Mouse (Mus musculus) lung, postnatal 36 days (tissue): ENCODE data around the gene Mei1.

ENCODE experiments used
- DNase-seq: peaks from one replicate; pipeline ENCODE4 v3.0.0; 2022; ENCODE audit warnings: mixed read lengths

The Mei1 gene

DNA sequence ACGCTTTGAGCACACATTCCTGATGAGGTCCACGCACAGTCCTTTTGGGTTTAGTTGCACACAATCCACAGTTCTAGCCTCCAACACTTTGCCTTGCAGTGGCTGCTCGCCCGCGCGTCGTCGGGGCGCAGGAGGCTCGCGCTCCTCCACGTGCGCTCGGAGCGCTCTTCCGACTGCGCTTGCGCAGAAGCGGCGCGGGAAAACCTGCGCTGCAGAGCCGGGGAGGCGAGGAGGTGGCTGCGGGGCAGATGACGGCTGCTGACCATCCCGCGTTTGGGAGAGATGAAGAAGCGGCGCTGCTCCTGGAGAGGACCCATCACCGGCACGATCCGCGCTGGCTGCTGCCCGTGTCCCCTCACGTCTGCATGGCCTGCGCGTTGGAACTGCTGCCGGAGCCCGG, at the start of gene Mei1:
TSS of gene Mei1 (plus strand) at position 99 of the 400 bp plus-strand sequence.
- DNase-seq = no peak

DNA sequence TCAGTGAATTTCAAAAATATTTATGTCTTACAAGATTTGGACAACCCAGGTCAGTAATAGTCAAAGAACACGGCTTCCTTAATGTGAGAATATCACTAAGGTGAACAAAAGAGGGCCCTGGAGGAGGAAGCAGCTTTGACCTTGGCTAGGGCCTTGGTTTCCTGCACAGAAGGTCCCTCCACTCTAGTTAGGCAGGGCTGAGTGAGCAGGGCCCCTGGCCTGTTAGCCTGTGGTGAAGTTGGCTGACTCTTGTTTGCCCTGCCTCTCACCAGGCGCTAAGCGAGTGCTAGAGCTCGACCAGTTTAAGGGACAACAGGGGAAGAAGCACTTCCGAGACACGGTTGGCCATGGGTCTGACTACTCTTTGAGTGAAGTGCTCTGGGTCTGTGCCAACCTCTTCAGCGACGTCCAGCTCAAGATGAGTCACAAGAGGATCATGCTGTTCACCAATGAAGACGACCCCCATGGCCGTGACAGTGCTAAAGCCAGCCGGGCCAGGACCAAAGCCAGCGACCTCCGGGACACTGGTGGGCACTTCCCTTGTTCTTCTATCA, 47.2 kb upstream of the Mei1 start:
- DNase-seq = peak; percentile 6

DNA sequence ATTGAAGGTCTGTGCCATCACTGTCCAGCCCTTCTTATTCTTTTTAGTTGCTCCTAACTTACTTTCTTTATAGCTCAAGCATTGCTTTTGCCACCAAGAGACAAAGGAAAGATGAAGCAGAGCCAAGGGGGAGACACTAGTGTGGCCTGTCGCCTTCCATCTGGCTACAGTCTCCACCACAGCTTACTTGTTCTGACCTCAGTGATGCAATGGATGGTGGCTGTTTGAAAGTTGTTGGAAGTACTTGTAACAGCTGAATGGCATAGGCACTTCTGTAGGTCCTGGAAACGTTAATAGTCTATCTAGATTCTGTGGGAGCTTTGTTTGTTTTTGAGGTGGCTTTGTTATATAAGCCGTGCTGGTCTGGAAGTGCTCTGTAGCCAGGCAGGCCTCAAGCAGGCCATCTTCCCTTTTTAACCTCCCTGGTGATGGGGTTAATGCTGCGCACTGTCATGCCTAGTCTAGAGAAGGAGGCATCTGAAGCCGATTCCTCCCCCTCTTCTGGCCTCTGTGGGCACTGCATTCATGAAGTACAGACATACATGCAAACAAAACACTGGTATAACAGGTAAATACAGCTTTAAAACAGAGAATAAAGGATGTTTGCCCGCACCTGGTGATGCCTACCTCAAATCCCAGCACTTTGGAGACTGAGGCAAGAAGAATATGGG, 45.7 kb upstream of the Mei1 start:
- no peak for DNase-seq

DNA sequence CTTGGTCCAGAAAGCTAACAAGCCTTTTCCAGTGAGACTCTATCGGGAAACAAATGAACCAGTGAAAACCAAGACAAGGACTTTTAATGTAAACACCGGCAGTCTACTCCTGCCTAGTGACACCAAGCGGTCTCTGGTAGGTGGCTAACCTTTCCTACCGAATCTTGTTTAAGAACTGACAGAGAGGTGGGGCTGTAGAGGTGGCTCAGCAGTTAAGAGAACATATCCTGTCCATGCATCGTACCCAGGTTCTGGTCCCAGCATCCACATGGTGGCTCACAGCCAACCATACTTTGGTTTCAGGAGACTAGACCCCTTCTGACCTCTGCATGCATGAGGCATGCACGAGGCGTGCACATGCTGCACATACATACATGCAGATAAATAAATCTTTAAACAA, 42.5 kb upstream of the Mei1 start:
- no peak for DNase-seq

DNA sequence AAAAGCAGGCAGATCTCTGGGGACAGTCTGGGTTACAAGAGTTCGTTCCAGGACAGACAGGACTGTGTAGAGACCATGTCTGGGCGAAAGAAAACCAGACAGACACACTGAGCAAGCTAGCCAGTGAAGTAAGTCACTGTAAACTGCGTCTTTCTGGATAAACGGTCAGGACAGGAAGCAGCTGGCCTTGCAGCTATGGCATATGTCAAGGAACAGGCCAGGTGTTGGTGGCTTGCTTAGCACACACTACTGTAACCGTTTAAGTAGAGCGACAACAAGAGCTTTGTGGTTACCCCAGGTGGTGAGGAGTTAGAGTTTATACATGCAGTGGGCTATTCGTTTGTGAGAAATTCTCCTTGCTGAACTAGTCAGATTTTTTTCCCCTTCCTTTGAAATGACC, 42.1 kb upstream of the Mei1 start:
- no peak for DNase-seq

DNA sequence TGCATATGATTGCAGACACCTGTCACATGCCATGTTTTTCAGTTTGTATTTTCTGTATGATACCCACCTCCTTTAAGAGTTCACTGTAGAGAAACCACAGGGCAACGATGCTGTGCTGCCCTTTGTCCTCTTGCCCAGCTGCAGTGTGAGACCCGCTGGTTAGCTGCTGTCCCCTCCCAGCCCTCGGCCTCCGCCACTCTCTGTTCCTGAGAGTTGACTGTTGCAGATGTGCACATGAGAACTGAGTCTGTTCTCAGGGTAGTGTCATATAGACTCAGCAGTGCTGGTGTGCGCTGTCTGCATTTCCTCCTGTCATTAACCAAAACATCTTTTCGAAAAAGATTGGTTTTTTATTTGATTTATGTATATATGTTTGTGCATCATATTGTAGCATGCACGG, 37.4 kb upstream of the Mei1 start:
- no peak for DNase-seq

DNA sequence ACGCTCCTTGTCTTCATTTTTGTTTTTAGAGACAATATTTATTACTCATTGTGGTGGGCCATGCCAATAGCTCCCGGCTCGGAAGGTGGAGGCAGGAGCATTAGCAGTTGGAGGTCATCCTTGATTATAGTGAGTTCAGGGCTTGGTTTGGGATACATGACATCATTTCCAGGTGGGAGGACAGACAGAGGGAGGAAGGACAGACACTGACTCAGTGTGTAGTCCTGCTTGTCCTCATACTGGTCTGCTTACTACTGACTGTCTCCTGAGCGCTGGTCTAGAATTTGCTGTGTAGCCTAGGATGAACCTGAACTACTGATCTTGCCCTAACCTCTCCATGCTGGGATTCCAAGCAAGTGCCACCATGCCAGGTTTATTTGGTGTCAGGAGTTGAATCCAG, 36.0 kb upstream of the Mei1 start, which contains the start of gene Desi1:
TSS of gene Desi1 (minus strand) at position 101 of the 400 bp plus-strand sequence.
- no peak for DNase-seq

DNA sequence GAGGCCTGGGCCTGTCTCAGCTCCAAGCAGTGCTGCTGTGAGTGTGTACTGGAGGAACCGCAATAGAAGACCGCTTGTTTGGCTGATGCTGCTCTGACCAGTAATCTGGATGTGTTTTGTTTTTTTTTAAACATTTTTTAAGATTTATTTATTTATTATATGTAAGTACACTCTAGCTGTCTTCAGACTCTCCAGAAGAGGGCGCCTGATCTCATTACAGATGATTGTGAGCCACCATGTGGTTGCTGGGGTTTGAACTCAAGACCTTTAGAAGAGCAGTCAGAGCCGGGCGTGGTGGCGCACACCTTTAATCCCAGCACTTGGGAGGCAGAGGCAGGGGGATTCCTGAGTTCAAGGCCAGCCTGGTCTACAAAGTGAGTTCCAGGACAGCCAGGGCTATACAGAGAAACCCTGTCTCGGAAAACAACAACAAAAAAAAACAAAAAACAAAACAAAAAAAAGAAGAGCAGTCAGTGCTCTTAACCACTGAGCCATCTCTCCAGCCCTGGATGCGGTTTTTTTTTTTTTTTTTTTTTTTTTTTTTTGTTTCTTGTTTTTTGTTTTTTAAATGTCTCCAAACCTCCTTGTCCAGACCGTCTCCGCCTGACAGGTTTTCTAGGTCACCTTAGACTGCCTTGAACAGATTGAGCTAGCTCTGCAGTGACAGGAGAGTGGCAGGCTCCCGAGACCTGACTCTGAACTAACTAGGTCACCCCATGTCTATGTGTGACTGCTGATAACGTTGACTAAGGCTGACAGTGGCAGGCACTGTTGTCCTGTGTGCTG, 33.7 kb upstream of the Mei1 start:
- peak; percentile 50 for DNase-seq

DNA sequence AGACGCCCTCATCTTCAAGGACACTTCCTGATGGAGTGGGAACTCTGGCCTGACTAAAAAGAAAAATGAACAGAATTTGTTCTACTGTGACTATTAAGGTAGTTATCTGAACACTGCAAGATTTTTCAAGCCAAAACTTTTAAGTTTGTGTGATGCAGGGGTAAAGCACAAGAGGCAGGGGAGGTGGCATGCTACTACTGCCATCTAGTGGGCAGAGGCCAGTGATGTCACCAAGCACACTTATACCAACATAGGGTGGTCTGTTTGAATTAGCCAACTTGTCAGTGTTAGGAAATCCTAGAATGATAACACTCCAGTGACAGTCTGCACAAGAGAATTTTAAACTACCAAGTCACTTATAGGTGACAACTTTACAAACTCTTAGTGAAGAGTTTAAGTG, 29.1 kb upstream of the Mei1 start:
- peak; percentile 64 for DNase-seq

DNA sequence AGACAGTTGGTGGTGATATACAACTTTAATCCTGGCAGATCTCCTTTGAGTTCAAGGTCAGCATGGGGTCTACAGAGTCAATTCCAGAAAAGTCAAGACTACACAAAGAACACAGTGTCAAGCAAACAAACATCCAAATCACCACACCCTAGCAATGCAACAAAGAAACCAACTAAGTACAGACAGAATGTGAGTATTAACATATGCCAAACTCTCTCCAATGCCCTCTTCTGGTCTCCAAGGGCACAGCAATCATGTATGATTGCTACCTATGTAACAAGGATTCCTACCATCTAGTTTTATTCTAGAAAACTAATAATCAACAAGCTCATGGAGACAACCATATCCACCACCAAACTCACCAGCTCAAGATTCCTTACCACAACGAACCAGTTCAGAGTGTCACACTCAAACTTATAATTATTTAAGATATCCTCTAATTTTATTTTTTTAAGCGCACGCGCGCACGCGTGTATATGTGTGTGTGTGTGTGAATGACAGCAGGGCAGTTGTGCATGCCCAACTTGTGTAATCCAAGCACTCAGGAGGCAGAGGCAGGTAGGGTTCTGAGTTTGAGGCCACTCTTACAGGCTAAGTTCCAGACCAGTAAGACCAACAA, 25.5 kb upstream of the Mei1 start:
- DNase-seq = peak; percentile 38

DNA sequence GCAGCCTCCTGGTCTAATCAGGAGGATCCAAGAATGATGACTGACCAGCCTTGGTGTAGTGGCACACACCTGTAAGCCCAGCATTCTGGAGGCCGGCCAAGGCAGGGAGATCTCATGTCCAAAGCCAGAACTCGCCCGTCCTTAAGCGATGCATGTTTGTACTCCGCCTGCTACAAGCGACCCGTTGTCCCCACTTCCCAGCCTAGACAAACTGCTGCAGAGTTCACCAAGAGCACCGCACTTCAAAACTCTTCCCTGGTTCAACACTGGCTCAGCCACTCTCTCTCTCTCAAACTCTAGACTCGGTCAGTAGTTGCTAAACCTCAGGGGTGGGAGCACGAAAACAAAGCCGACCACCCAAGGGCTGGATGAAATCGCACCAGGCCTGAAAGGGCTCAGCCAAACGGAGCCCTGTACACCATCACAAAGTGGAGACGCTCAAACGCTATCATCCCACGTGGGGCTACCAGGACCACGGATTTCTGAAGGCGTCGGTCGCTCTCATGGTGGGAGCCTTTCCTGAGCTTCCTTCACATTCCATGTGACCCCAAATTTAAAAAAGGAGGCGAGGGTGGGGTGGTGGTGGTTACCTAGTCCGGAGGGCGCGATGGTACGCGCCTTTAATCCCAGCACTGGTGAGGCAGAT, 23.4 kb upstream of the Mei1 start:
- peak; percentile 12 for DNase-seq

DNA sequence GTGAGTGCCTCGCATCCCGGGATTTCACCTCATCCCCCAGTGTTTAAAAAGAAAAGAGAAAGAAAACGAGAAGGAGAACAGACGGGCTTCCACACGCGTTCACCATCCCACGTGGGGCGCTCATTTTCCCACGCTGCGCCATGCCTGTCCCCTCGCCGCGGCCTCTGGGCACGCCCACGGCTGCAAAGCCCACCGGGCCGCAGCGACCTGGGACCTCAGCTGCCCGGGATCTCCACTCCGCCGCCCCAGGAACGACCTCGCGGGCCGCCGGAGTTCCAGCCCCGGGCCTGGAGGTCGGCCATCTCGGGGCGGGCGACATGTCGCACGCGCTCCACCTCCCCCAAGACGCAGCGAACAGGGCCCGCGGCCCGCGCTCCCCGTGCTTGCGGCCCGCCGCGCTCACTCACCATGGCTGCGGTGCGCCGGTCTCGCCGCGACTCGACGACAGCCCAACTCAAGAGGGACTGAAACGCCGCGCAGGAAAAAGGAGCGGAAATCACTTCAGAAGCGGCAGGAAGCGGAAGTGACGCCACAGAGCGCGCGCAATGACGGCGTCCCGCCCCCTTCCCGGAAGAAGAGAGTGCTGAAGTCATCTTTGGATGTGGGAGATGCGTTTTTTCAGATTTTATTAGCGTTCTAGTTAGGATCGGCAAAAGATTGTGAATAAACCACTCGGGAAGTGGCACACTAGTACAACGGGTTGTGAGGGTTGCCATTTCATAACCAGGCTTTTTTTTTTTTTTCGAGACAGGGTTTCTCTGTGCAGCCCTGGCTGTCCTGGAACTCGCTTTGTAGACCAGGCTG, 22.5 kb upstream of the Mei1 start, which contains the start of gene Snu13:
TSS of gene Snu13 (minus strand) at position 519 of the 804 bp plus-strand sequence.
- DNase-seq = peak; percentile 95

DNA sequence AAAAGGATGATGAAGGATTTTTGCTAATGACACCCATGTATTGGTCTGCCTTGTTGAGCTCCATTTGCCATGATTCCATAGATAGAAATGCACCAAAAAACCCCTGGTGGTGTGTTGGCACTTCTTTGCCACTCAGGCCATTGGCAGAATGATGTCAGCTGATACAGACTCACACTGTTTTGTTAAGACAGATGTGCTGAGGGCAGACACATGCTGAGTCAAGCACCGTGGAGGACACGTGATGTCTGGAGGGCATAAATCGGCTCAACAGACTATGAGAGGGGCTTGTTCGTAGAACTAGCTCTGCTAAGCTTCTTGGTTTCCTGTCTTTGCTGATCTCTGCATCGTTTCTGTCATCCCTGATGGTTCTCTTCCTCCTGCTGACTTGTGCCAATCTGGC, 17.3 kb upstream of the Mei1 start:
- no peak for DNase-seq

DNA sequence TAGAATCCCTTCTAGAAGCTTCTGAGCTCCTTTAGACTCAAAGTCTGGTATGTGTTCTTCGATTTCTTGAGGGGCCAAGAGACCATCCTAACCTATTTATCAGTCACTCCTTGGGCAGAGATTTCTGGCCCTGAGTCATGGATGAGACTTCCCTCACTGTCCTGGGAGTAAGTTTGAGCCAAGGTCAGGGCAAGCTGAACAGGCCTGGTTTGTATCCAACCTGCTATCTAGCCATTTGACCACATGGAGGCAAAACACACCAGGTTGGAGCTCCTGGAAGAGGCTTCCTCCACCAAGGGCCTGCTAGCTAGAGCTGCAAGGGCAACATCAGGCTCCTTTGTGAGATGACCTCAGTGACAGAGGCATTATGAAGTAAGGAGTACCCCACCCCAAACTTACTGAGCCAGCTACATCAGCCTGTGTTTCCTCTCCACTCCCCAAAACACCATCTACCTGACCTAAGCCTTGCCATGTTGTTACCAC, 11.0 kb upstream of the Mei1 start, which contains the start of gene 4930407I10Rik:
TSS of gene 4930407I10Rik (plus strand) at position 433 of the 483 bp plus-strand sequence.
- DNase-seq = no peak

DNA sequence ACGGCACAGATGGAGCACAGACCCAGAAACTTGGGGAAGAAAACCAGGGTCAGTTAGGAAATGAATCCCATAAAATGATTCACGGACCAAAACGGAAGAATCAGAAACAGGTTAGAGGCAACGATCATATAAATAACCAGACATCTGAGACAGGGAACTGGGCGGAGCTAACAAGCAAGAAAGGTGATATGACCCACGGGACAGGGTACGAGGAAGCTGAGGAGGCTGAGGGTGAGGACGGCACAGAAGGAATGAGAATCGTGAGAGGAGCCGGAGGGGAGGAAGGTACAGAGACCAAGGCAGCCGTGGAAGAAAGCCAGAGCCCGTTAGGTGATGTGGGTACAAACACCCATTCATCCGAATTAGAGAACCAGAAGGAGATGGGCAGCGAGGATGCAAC, 5.9 kb upstream of the Mei1 start:
- DNase-seq = no peak

DNA sequence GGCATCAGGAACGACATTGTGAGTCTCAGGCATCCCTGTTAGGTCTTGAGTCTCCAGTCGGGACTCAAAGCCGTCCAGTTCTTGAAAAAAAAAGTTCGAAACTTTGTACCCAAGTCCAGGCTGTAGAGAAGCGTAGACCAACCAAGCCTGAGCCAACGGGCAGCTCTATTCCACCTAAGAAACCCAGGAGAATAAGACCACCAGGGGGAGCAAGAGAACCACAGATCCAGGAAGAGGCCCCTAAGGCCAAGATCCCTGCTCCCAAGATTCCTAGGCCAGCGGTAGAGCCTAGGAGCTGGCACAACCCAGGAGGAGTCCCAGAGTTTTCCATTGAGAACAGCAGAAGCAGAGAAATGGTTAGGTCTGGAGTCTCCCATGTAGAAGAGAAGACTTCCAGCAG, 4.3 kb upstream of the Mei1 start:
- DNase-seq = peak; percentile 94

DNA sequence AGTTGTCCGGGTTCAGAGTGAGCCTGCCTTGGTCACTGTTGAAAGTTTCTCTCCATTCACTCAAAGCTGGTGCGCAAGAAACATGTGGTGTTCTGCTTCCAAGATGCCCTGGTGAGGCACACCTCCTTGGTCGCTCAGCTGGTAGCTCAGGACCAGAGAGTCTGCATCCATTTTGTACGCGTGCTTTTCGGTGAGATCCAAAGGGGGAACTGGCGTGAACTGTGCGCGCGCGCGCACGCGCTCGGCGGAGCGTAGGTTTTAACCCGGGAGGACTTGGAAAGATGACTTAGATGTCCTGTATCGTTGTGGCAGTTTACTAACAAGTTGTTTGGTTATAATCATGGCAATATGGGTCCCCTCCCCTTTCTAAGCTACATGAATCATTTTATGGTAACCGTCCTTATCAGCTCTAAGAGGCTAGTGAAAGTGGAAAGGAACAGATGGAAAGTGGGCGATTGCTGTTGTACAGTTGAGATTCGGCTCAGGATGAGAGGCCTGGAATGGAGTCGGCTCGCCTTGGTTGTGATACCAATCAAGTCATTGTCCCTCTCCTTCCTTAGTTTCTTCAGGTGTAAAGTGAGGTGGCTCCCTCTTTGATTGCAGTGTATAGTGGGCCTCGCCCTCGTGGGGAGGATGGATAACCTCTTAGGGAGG, 2.1 kb downstream of the Mei1 start:
- no peak for DNase-seq

DNA sequence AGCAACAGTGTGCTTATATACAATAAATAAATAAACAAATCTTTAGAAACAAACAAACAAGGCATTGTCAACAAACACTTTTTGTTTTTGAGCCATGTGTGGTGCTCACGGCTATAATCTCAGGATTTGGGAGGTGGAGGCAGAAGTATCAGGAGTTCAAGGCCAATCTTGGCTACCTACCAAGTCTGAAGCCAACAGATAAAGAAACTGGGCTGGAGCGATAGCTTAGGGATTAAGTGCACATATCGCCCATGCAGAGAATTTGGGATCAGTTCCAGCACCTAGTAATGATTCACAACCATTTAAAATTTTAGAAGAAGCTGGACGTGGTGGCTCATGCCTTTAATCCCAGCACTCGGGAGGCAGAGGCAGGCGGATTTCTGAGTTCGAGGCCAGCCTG, 3.7 kb downstream of the Mei1 start:
- DNase-seq = no peak

DNA sequence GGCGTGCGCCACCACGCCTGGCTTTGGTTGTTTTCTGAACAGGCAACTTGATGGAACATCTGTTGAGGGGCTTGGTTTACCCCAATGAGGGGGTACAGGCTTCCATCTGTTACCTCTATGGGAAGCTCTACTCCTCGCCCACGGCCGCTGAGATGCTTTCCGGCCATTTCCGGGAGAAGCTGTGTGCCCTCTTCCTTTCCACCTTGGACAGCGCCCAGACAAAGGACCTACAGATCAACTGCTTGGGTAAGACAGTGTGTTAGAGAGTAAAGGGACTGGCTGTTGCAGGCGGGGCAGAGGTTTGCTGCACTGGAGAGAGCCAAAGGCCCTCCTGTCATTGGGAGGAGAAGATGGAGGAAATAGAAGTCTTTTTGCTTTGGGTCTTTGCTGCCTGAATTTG, 10.1 kb downstream of the Mei1 start:
- DNase-seq = no peak

DNA sequence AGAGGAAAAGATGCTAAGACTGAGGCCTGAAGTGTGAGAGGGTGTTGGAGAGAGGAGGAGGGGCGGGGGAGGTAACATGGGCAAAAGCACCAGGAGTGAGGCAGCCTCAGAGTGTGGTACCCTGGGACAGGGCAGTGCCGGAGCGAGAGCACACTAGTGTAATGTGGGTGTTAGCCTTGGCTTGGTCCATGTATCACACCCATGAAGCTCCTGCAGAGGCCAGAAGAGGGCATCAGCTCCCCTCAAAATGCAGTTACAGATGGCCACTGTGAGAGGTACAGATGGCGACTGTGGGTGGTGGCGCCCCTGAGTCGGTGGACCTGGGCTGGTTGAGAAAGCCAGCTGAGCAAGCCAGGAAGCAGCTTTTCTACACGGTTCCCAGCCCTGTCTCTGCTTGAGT, 11.4 kb downstream of the Mei1 start:
- peak; percentile 24 for DNase-seq

DNA sequence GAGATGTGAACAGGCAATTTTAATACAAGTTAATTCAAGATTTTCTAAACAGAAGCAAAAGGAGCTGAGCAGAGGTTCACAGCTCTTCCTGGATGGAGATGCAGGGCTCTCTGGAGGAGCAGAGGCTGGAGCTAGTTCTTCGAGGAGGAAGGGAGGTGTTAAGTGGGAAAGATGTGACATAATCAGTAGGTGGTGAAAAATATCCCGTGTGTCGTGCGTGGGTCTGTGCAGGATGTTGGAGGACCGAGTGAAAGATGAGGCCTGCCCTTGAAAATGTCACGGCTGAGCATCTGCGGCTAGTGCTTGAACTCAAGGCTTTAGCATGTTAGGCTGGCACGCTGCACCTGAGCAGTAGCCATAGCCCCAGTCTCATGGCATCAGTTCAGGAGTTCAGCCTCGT, 15.8 kb downstream of the Mei1 start:
- no peak for DNase-seq
